Comparison of ENCODE assay signal across 17 mouse cellular contexts in the genomic region with DNA sequence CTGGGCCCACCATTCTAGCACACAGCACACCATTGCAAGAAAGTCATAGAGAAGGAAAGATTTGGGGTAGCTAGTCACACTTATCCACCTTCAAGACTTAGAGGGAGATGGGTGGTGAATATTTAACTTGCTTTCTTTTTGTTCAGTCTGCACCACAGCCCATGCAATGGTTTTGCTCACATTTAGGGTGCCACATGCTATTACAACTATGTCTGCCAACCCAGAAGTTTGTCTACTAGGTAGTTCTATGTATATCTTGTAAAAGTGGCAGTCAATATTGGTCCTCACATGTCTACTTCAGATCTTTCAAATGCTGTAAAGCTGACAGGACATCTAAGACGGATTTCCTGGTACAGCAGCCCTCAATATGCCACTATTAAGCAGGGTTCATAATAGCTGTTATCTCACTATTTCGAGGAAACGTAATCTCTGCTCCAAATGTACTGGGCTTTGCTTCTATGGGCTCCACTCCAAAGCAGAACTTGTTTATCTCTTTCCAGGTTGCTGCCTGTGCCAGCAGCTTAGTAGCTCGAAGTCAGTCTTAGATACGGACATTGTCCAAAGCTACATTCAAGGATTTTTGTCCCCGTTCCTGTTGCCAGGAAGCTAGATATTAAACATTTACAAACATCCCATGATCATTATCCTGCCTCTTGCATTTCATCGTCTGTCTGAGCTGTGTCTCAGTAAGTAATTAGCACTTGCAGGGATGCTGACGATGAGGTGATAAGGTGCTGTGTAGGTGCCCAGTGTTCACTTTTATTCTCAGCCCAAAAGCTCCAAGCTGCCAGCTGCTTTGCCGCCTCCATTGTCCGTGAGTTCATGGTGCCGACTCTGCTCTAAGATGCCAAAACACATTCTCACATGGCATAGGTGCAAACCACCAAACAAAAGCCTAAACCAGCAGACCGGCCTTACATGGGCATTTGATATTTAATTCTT.
DNase-seq lines count a peak whose midpoint lies in the region; ATAC-seq and TF ChIP-seq lines count a peak whose summit lies in the region.
"Had no signal": no experiment of that assay in that cellular context is flagged by ENCODE, and none has a peak within 500 bp of the region (broad histone marks: within the 10 kb centered on the region; RNA-seq: fewer than 3 reads in every experiment).

No protein-coding gene starts in this region.

- TF ChIP-seq EP300 in lung, postnatal 0 days (IDR thresholded peaks at IDR 0.05): peak; percentile 25; the same call in 1 of the 2 replicates

- no peaks in the 10 kb centered on the region for H3K9me3 ChIP-seq in lung, postnatal 0 days (ENCODE audit: low read length)
- H3K9me3 ChIP-seq: embryonic facial prominence, embryonic 10.5 days; limb, embryonic 10.5 days; midbrain, embryonic 10.5 days had no signal

- no peaks in the 10 kb centered on the region for H3K36me3 ChIP-seq in lung, postnatal 0 days (ENCODE audit: insufficient read depth, low read length)
- H3K36me3 ChIP-seq: embryonic facial prominence, embryonic 10.5 days; limb, embryonic 10.5 days; midbrain, embryonic 10.5 days had no signal

- no peak overlapping the region for H3K27ac ChIP-seq in lung, postnatal 0 days (ENCODE audit: low read length)
- H3K27ac ChIP-seq: embryonic facial prominence, embryonic 10.5 days; hindbrain, embryonic 14.5 days; limb, embryonic 10.5 days; midbrain, embryonic 10.5 days had no signal

- DNase-seq in heart, adult 18-20 months: peak; percentile 8 to 13
- no peak for DNase-seq in heart, adult 11 months
- peak; percentile 4 to 8 for DNase-seq in layer of hippocampus, postnatal 36 days
- no peak for DNase-seq in layer of hippocampus, adult 9-11 months
- DNase-seq in brain, adult 2 months (ENCODE audit: low read depth, low spot score): peak; percentile 35
- DNase-seq in lung, postnatal 0 days (ENCODE audit: low spot score): peak; percentile 15
- DNase-seq in spleen, adult 18-20 months: no peak
- no peak for DNase-seq in adrenal gland, adult 18-20 months (ENCODE audit: low spot score in 2 of 2)
- DNase-seq: B cell, adult 2 months; cerebellum, adult 9-11 months; gastrocnemius, postnatal 25 days; kidney, postnatal 10 days; thymus, adult 2 months had no signal

- peak; percentile 46 for ATAC-seq in lung, postnatal 0 days

- no peak for TF ChIP-seq CTCF in lung, postnatal 0 days (IDR thresholded peaks at IDR 0.05)

- H3K27me3 ChIP-seq in lung, postnatal 0 days (replicated peaks; ENCODE audit: insufficient read depth, low read length): no peaks in the 10 kb centered on the region

- no peak overlapping the region for H3K4me2 ChIP-seq in lung, postnatal 0 days (replicated peaks; ENCODE audit: low read depth, low read length)
- H3K4me2 ChIP-seq: hindbrain, embryonic 14.5 days had no signal

- WGBS in lung, postnatal 0 days: 33% methylated on average over 12 of the region's 12 CpGs

- H3K4me3 ChIP-seq in lung, postnatal 0 days (ENCODE audit: low read depth, low read length): no peak overlapping the region
- H3K4me3 ChIP-seq: embryonic facial prominence, embryonic 10.5 days; limb, embryonic 10.5 days; midbrain, embryonic 10.5 days had no signal

- H3K9ac ChIP-seq in lung, postnatal 0 days (replicated peaks; ENCODE audit: low read depth): no peak overlapping the region
- H3K9ac ChIP-seq: hindbrain, embryonic 14.5 days had no signal

- H3K4me1 ChIP-seq in lung, postnatal 0 days (ENCODE audit: insufficient read depth, low read depth, low read length): no peaks in the 10 kb centered on the region
- H3K4me1 ChIP-seq: embryonic facial prominence, embryonic 10.5 days; limb, embryonic 10.5 days had no signal

Comparison
In these comparisons a context has a peak if more than half of its experiments do, and no peak if none do; other contexts are left out.
1. DNase-seq: peak in heart, adult 18-20 months (2 of 2), layer of hippocampus, postnatal 36 days (2 of 2), brain, adult 2 months (single experiment) and lung, postnatal 0 days (single experiment); none in heart, adult 11 months (single experiment), layer of hippocampus, adult 9-11 months (single experiment), spleen, adult 18-20 months (0 of 2) and adrenal gland, adult 18-20 months (0 of 2).